Mouse (Mus musculus): ENCODE measurements at regions not wholly inside any gene's neighbourhood (a gene's known extent, or its start where the extent isn't known, plus 50 kb on each side); places are given as distances from the start of the nearest gene placed in this dataset.

DNA sequence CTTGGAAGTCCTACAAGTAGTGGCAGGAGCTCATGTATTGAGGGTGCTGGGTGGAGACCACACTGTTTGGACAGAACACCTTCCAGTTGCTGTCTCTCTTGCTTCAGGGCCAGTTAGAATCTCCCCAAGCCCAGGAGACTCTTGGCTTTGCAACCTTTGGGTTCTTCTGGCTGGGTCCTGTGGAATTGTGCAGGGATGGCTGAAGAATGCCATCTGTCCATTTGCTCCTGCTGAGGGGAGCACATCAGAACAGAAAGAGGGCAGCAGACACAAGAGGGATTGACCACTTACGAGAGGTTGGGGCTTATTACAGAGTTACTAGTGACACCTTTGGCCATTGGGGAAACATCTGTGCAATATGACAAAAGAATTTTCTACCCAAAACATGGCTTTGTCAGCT lies 145.1 kb downstream of the Rps24 start:
- no peak for DNase-seq

DNA sequence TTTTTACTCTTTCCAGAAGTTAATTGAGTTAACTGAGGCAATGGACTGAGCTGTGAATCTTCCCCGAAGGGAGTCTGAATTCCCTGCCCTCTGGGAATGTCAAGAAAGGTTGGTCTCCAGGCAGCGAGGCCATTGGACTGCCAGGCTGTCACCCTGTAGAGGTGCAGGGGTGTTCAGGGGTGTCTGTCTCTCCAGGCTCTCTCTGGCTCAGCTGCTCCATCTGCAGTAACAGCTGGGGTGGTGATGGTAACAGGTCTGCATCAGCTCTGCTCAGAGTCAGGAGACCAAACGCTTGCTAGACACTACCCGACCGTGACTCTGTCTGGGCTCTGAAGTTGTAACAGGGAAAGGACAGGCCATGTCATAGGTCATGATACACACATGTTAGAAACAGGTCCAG lies 154.9 kb downstream of the Rps24 start:
- no peak for DNase-seq

GRCm38 (mm10) chr14:24644117-24644808 lies 157.3 kb downstream of the Rps24 start:
- no peak for DNase-seq

DNA sequence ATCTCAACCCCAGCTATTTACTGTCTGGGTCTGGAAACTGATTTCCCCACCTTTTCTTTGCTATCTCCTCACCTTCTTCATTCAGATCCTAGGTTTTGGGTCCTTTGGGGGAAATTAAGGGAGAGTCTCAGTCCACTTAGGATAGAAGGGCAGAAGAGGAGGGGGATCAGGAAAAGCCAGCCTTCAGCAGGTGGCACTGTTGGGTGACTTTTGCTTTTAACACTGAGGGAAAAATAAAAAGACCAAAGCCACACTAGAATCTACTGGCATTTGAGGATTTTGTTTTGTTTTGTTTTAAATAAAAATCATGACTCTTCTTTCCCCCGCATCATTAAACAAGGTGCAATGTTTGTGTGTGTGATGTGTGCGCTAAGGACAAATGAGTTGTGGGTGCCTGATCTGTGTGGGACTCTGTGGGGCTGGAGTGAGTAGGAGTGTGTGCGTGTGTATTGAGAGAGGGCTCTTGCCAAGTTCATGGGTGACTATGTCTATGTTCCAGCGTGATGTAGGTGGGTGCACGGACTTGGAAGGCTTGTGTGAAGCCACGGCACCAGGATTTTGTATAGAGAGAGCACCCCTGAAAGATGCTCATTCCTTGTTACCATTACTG lies 159.4 kb downstream of the Rps24 start:
- DNase-seq = peak in 1 of 2 experiments; percentile 30

DNA sequence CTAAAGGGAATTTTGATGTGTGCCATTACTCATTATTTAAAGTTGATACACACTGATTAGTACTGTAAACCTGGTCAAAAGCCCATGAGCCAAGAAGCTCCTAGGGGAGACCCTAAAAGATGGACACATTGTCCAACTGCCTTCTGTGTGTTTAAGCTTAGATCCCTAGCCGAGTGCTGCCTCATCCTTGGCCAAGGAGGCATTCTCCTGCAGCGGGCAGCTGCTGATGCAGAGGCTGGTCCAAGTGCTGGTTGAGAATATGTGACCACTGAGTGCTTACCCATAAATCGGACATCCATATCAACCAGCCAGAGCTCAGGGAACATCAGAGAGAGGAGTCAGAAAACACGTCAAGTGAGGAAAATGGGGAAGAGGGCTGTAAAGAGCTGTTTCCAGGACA lies 160.8 kb downstream of the Rps24 start:
- DNase-seq = no peak

GRCm38 (mm10) chr14:24650195-24650901 lies 163.4 kb downstream of the Rps24 start:
- DNase-seq = no peak

GRCm38 (mm10) chr14:24650902-24651270 lies 164.0 kb downstream of the Rps24 start:
- DNase-seq = no peak

GRCm38 (mm10) chr14:24652591-24652990 lies 165.7 kb downstream of the Rps24 start:
- no peak for DNase-seq

GRCm38 (mm10) chr14:24655580-24655979 lies 168.7 kb downstream of the Rps24 start:
- peak in 1 of 2 experiments; percentile 37 for DNase-seq

- no peak for DNase-seq
Measured at GRCm38 (mm10) chr14:24661797-24662196, 174.9 kb downstream of the Rps24 start.

DNA sequence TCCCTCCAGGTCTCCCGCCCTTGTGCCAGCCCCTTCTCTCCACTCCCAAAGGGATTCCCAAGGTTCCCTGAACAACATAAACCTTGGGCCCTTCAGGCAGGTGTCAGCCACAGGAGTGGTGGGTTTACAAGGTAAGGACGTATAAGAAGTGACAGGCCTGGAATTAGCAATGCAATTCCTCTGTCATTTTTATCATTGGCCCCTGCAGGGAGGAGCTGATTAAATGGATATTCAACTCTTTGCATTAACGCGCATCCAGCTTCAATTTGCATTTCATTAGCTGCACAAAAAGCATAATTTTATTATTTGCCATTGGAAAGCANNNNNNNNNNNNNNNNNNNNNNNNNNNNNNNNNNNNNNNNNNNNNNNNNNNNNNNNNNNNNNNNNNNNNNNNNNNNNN lies 178.3 kb downstream of the Rps24 start:
- no peak for DNase-seq
